Mouse (Mus musculus): ENCODE measurements at regions not wholly inside any gene's neighbourhood (a gene's known extent, or its start where the extent isn't known, plus 50 kb on each side); places are given as distances from the start of the nearest gene placed in this dataset.
"Not testable (repeated sequence)": the region's sequence is repeated elsewhere in the genome, so short reads cannot be mapped to it uniquely, and the experiment has no call there.

DNA sequence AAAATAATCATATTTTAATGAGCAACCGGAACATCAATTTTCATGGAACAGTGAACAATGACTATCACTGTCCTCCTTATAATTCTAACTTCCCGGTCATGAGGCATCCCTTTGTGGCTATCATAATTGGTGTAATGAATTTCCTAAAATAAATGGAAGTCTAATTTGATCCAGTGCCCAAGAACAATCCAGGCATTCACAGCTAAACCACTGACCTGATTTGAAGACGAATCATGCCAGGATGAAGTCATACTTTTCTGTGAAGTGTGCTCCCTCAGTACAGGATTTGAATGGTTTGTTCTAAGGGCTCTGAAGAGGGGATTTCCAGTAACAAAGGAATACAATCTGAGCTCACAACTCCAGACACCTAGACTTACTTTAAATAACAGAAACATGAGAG, 614.5 kb upstream of the Adamts5 start:
- DNase-seq = no peak
- no peaks in the 10 kb centered on the region for H3K4me1 ChIP-seq (ENCODE audit: control insufficient read depth, insufficient read depth, low read length)
- H3K4me3 ChIP-seq (replicated peaks; ENCODE audit: extremely low read depth, low read depth, low read length) = no peak overlapping the region
- 51% methylated on average over 3 of the region's 3 CpGs for WGBS
- TF ChIP-seq POLR2A (IDR thresholded peaks at IDR 0.05; ENCODE audit: borderline replicate concordance, extremely low read depth, low read depth, low read length) (no peak), CTCF (IDR thresholded peaks at IDR 0.05; ENCODE audit: insufficient read depth, low read length) (no peak)

DNA sequence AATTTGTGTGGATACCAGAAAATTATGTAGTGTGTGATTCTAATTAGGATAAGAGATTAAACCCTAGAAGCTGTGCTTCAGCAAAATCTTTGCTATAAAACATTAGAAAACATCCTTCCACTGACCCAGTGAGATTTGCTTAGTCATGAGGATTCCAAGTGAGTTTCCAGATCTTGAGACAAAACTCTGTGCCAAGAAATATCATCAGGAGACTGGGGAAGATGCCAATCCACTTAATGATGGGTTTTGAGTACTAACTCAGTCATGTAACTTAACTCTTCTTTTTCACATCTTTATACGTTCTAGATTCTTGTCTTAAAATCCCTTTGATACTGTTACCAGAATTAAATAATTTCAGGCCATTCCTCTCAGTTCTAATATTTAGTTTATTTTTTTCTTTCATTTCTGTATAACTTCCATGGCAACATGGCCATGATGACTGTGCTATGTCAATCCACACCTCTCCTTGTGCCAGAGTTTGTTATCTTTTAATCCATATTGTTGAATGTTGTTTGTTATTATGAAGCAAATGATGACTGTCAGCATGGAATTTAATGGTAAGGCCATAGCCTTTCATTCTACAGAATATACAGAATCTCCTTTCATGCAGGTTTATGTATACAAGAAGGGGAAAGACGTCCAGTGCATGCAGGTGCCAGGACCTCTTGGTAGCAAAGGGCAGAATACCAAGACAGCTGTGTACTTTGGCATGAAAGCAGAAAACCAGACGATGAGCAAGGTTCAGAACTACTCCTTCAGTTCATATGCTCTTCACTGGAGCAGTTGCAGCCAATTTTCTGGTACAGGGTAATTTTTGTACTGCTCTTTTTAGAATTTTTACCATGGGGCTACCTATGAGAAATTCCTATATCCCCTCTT, 599.7 kb upstream of the Adamts5 start:
- Histone ChIP-seq H3K4me1 (ENCODE audit: control insufficient read depth, insufficient read depth, low read length) (no peaks in the 10 kb centered on the region), H3K4me3 (replicated peaks; ENCODE audit: extremely low read depth, low read depth, low read length) (no peak overlapping the region)
- no peak for TF ChIP-seq POLR2A (IDR thresholded peaks at IDR 0.05; ENCODE audit: borderline replicate concordance, extremely low read depth, low read depth, low read length)
- TF ChIP-seq CTCF (IDR thresholded peaks at IDR 0.05; ENCODE audit: insufficient read depth, low read length) = no peak
- no peak for DNase-seq
- 41% methylated on average over 3 of the region's 3 CpGs for WGBS

DNA sequence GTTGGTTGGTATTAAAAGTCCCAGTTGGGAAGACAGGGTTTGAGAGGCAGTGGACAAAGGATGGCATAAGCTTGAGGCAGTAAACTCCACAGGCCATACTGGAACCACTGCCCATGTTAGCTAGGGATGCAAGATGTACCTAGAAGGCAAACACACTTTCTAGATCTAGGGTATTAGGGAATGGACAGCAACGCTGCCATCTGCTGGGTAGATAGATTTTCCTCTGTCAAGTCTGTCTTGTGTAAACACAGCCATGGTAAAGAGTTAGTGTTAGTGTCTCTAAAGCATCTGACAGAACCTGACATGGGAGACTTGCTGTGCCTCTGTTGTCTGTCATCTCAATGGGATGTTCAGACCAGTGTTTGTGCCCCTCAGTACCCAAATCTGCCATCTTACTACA, 573.5 kb upstream of the Adamts5 start:
- WGBS = 55% methylated on average over 1 of the region's 1 CpGs
- Histone ChIP-seq H3K4me3 (replicated peaks; ENCODE audit: extremely low read depth, low read depth, low read length) (no peak overlapping the region), H3K4me1 (ENCODE audit: control insufficient read depth, insufficient read depth, low read length) (no peaks in the 10 kb centered on the region)
- TF ChIP-seq POLR2A (IDR thresholded peaks at IDR 0.05; ENCODE audit: borderline replicate concordance, extremely low read depth, low read depth, low read length) = no peak
- TF ChIP-seq CTCF (IDR thresholded peaks at IDR 0.05; ENCODE audit: insufficient read depth, low read length) = no peak
- no peak for DNase-seq

GRCm38 (mm10) chr16:86473059-86473740, 571.6 kb upstream of the Adamts5 start:
- H3K4me1 ChIP-seq (ENCODE audit: control insufficient read depth, insufficient read depth, low read length) = no peaks in the 10 kb centered on the region
- no peak for DNase-seq
- WGBS = 51% methylated on average over 4 of the region's 4 CpGs
- H3K4me3 ChIP-seq (replicated peaks; ENCODE audit: extremely low read depth, low read depth, low read length) = no peak overlapping the region
- no peak for TF ChIP-seq POLR2A (IDR thresholded peaks at IDR 0.05; ENCODE audit: borderline replicate concordance, extremely low read depth, low read depth, low read length)
- no peak for TF ChIP-seq CTCF (IDR thresholded peaks at IDR 0.05; ENCODE audit: insufficient read depth, low read length)

GRCm38 (mm10) chr16:86461073-86461472, 559.4 kb upstream of the Adamts5 start:
- DNase-seq = no peak
- WGBS = 73% methylated on average over 9 of the region's 9 CpGs

DNA sequence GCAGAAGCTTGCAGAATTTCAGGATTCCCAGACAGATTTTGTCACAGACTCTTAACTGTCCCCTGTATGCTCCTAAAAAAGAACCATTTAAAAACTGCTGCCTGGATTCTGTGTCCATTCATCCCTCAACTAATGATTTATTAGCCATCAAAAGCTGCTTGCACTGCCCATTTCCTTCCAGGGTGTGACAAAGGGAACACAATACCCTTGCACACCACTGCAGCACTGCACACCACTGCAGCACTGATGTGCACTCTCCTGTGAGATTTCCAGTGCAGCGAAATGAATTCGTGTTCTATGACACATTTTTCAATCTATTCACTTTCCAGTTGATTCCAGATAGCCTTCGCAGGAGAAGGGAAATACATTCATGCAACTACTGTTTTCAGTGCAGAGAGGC, 555.0 kb upstream of the Adamts5 start:
- TF ChIP-seq CTCF (IDR thresholded peaks at IDR 0.05; ENCODE audit: insufficient read depth, low read length) (no peak), POLR2A (IDR thresholded peaks at IDR 0.05; ENCODE audit: borderline replicate concordance, extremely low read depth, low read depth, low read length) (no peak)
- H3K4me1 ChIP-seq (ENCODE audit: control insufficient read depth, insufficient read depth, low read length) = no peaks in the 10 kb centered on the region
- no peak for DNase-seq
- WGBS = 50% methylated on average over 3 of the region's 3 CpGs
- no peak overlapping the region for H3K4me3 ChIP-seq (replicated peaks; ENCODE audit: extremely low read depth, low read depth, low read length)

More at GRCm38 (mm10) chr16:86461073-86461472, 559.4 kb upstream of the Adamts5 start:
- Histone ChIP-seq H3K4me3 (replicated peaks; ENCODE audit: extremely low read depth, low read depth, low read length) (no peak overlapping the region), H3K4me1 (ENCODE audit: control insufficient read depth, insufficient read depth, low read length) (no peaks in the 10 kb centered on the region)
- no peak for TF ChIP-seq POLR2A (IDR thresholded peaks at IDR 0.05; ENCODE audit: borderline replicate concordance, extremely low read depth, low read depth, low read length)
- no peak for TF ChIP-seq CTCF (IDR thresholded peaks at IDR 0.05; ENCODE audit: insufficient read depth, low read length)

GRCm38 (mm10) chr16:86454810-86455209, 553.2 kb upstream of the Adamts5 start:
- 47% methylated on average over 3 of the region's 3 CpGs for WGBS
- Histone ChIP-seq H3K4me3 (replicated peaks; ENCODE audit: extremely low read depth, low read depth, low read length) (no peak overlapping the region), H3K4me1 (ENCODE audit: control insufficient read depth, insufficient read depth, low read length) (no peaks in the 10 kb centered on the region)
- no peak for DNase-seq
- no peak for TF ChIP-seq POLR2A (IDR thresholded peaks at IDR 0.05; ENCODE audit: borderline replicate concordance, extremely low read depth, low read depth, low read length)
- no peak for TF ChIP-seq CTCF (IDR thresholded peaks at IDR 0.05; ENCODE audit: insufficient read depth, low read length)

- no peak overlapping the region for H3K4me3 ChIP-seq (replicated peaks; ENCODE audit: extremely low read depth, low read depth, low read length)
- no peak for DNase-seq
- H3K4me1 ChIP-seq (ENCODE audit: control insufficient read depth, insufficient read depth, low read length) = no peaks in the 10 kb centered on the region
- TF ChIP-seq CTCF (IDR thresholded peaks at IDR 0.05; ENCODE audit: insufficient read depth, low read length) (no peak), POLR2A (IDR thresholded peaks at IDR 0.05; ENCODE audit: borderline replicate concordance, extremely low read depth, low read depth, low read length) (no peak)
Measured at GRCm38 (mm10) chr16:86454031-86454430, 552.4 kb upstream of the Adamts5 start.

- Histone ChIP-seq H3K4me1 (ENCODE audit: control insufficient read depth, insufficient read depth, low read length) (no peaks in the 10 kb centered on the region), H3K4me3 (replicated peaks; ENCODE audit: extremely low read depth, low read depth, low read length) (no peak overlapping the region)
- WGBS = 6% methylated on average over 1 of the region's 1 CpGs
- no peak for DNase-seq
- TF ChIP-seq POLR2A (IDR thresholded peaks at IDR 0.05; ENCODE audit: borderline replicate concordance, extremely low read depth, low read depth, low read length) (no peak), CTCF (IDR thresholded peaks at IDR 0.05; ENCODE audit: insufficient read depth, low read length) (no peak)
Measured at GRCm38 (mm10) chr16:86448478-86449160, 547.0 kb upstream of the Adamts5 start.

GRCm38 (mm10) chr16:86419458-86419857, 517.8 kb upstream of the Adamts5 start:
- not testable (repeated sequence) for H3K4me1 ChIP-seq (ENCODE audit: control insufficient read depth, insufficient read depth, low read length); H3K4me3 ChIP-seq (replicated peaks; ENCODE audit: extremely low read depth, low read depth, low read length)
- WGBS = 5% methylated on average over 5 of the region's 5 CpGs
- peak; percentile 45 for DNase-seq

All from lung, adult 2 months (tissue).